Mouse (Mus musculus) heart, embryonic 12.5 days (tissue): ENCODE results near the gene Aire. TPM values are rescaled to one million over a fixed set of nuclear protein-coding genes. Genes with fewer than 3 reads are reported as not detected.

Experiments
- ATAC-seq: fragments of 200-750 bp; cut with Nextera tagmentation; 2 replicates; pipeline ENCODE4 v1.8.0; 2017; ENCODE audit warnings: moderate TSS enrichment, moderate library complexity; ENCODE audit not compliant: insufficient number of reproducible peaks, low FRiP score
- H3K27ac ChIP-seq: fragments of 300-500 bp; sonication (generic); 2 replicates; pipeline ENCODE4 v1.5.1; 2016; ENCODE audit warnings: mild to moderate bottlenecking, moderate library complexity; ENCODE audit not compliant: poor library complexity, severe bottlenecking
- H3K27me3 ChIP-seq: fragments of 300-500 bp; sonication (generic); replicated peaks from 2 replicates; pipeline ENCODE4 v1.6.1; 2016; ENCODE audit warnings: mild to moderate bottlenecking, moderate library complexity
- H3K36me3 ChIP-seq: fragments of 300-500 bp; sonication (generic); 2 replicates; pipeline ENCODE4 v1.6.1; 2016; ENCODE audit warnings: mild to moderate bottlenecking, moderate library complexity
- H3K4me1 ChIP-seq: fragments of 300-500 bp; sonication (generic); replicated peaks from 2 replicates; pipeline ENCODE4 v1.6.1; 2016; ENCODE audit warnings: mild to moderate bottlenecking
- H3K4me2 ChIP-seq: fragments of 300-500 bp; sonication (generic); 2 replicates; pipeline ENCODE4 v1.6.1; 2016; ENCODE audit warnings: mild to moderate bottlenecking, moderate library complexity
- H3K4me3 ChIP-seq: fragments of 300-500 bp; sonication (generic); 2 replicates; pipeline ENCODE4 v1.5.1; 2016; ENCODE audit warnings: mild to moderate bottlenecking
- H3K9ac ChIP-seq: fragments of 300-500 bp; sonication (generic); 2 replicates; pipeline ENCODE4 v1.6.1; 2016; ENCODE audit warnings: mild to moderate bottlenecking, moderate library complexity
- H3K9me3 ChIP-seq: fragments of 300-500 bp; sonication (generic); replicated peaks from 2 replicates; pipeline ENCODE4 v1.6.1; 2016; ENCODE audit warnings: mild to moderate bottlenecking, moderate library complexity
- WGBS: fragments of 180-500 bp; shearing (Covaris S2); methylation state at CpG from one replicate; pipeline ENCODE4 v1.1.7; 2016; 5-methylcytosine and 5-hydroxymethylcytosine counted together
- polyA plus RNA-seq: library from polyadenylated mRNA; unstranded; fragments of >200 nt; fragmentation: Nextera tagmentation; extraction: Ambion mirVana; gene quantifications from 2 replicates; pipeline ENCODE4 v1.2.1, GENCODE M21; 2016

Gene Aire
- polyA plus RNA-seq, 1 experiment from 2014 or later, result not detected

- WGBS, result 44% methylated on average over 11 of the region's 11 CpGs
- Histone ChIP-seq H3K36me3 (no peaks in the 10 kb centered on the region), H3K9me3 (no peaks in the 10 kb centered on the region), H3K4me1 (no peaks in the 10 kb centered on the region), H3K4me3 (no peak overlapping the region), H3K27ac (no peak overlapping the region), H3K9ac (no peak overlapping the region), H3K27me3 (peaks cover 15% of the 10 kb centered on the region), H3K4me2 (no peak overlapping the region)
- ATAC-seq, result 0 out of 2 replicates have a peak, but pooled peaks have one; percentile 18
Measured at GRCm38 (mm10) chr10:78049519-78050035, 6.2 kb upstream of the Aire start.

- Histone ChIP-seq H3K27me3 (peaks cover 25% of the 10 kb centered on the region), H3K27ac (no peak overlapping the region), H3K9ac (no peak overlapping the region), H3K4me2 (no peak overlapping the region), H3K4me1 (peaks cover 1% of the 10 kb centered on the region; the same call in 1 of the 2 replicates), H3K9me3 (no peaks in the 10 kb centered on the region), H3K4me3 (no peak overlapping the region), H3K36me3 (no peaks in the 10 kb centered on the region)
- ATAC-seq, result no peak
- 76% methylated on average over 9 of the region's 10 CpGs for WGBS
Measured at GRCm38 (mm10) chr10:78048061-78048730, 4.8 kb upstream of the Aire start.

GRCm38 (mm10) chr10:78046388-78046787 is 3.0 kb upstream of the Aire start:
- peaks cover 4% of the 10 kb centered on the region; the same call in 1 of the 2 replicates for H3K4me1 ChIP-seq
- ATAC-seq, result no peak
- WGBS, result 83% methylated on average over 4 of the region's 4 CpGs

GRCm38 (mm10) chr10:78044531-78044930 is 1.1 kb upstream of the Aire start:
- WGBS, result 70% methylated on average over 1 of the region's 1 CpGs
- no peak for ATAC-seq
- no peak overlapping the region for H3K4me2 ChIP-seq
- peaks cover 4% of the 10 kb centered on the region; the same call in 1 of the 2 replicates for H3K4me1 ChIP-seq
- H3K9ac ChIP-seq, result no peak overlapping the region
- H3K4me3 ChIP-seq, result no peak overlapping the region
- H3K9me3 ChIP-seq, result no peaks in the 10 kb centered on the region
- peaks cover 35% of the 10 kb centered on the region for H3K27me3 ChIP-seq
- no peak overlapping the region for H3K27ac ChIP-seq
- no peaks in the 10 kb centered on the region for H3K36me3 ChIP-seq

More at GRCm38 (mm10) chr10:78046388-78046787, 3.0 kb upstream of the Aire start:
- Histone ChIP-seq H3K4me3 (no peak overlapping the region), H3K27ac (no peak overlapping the region), H3K27me3 (peaks cover 43% of the 10 kb centered on the region), H3K9ac (no peak overlapping the region), H3K36me3 (no peaks in the 10 kb centered on the region), H3K9me3 (no peaks in the 10 kb centered on the region), H3K4me2 (no peak overlapping the region)

GRCm38 (mm10) chr10:78042697-78043405 is 559 bp downstream of the Aire start:
- no peak overlapping the region for H3K27ac ChIP-seq
- peak overlapping the region; percentile 27 for H3K4me3 ChIP-seq
- no peaks in the 10 kb centered on the region for H3K9me3 ChIP-seq
- peaks cover 32% of the 10 kb centered on the region for H3K27me3 ChIP-seq
- 0 out of 2 replicates have a peak overlapping the region, but pooled peaks have one; percentile 11 for H3K9ac ChIP-seq
- H3K36me3 ChIP-seq, result no peaks in the 10 kb centered on the region
- H3K4me2 ChIP-seq, result peak overlapping the region; percentile 57
- no peak for ATAC-seq
- peaks cover 4% of the 10 kb centered on the region; the same call in 1 of the 2 replicates for H3K4me1 ChIP-seq
- WGBS, result 51% methylated on average over 14 of the region's 14 CpGs

- WGBS, result 72% methylated on average over 7 of the region's 7 CpGs
- Histone ChIP-seq H3K36me3 (no peaks in the 10 kb centered on the region), H3K9me3 (no peaks in the 10 kb centered on the region), H3K4me1 (peaks cover 4% of the 10 kb centered on the region; the same call in 1 of the 2 replicates), H3K4me3 (no peak overlapping the region), H3K27ac (no peak overlapping the region), H3K27me3 (peaks cover 32% of the 10 kb centered on the region), H3K9ac (no peak overlapping the region), H3K4me2 (no peak overlapping the region)
- ATAC-seq, result no peak
Measured at GRCm38 (mm10) chr10:78042096-78042495, 1.3 kb downstream of the Aire start.

GRCm38 (mm10) chr10:78041647-78042046 is 1.8 kb downstream of the Aire start, which contains the start of gene Dnmt3l:
Gene Dnmt3l (plus strand): TSS chr10:78041947.
- ATAC-seq, result no peak

GRCm38 (mm10) chr10:78037139-78037538 is 6.3 kb downstream of the Aire start:
- no peak overlapping the region for H3K4me3 ChIP-seq
- H3K4me2 ChIP-seq, result no peak overlapping the region
- H3K4me1 ChIP-seq, result no peaks in the 10 kb centered on the region
- no peak overlapping the region for H3K9ac ChIP-seq
- no peaks in the 10 kb centered on the region for H3K9me3 ChIP-seq
- WGBS, result 82% methylated on average over 4 of the region's 4 CpGs
- no peak overlapping the region for H3K27ac ChIP-seq
- peaks cover 22% of the 10 kb centered on the region for H3K27me3 ChIP-seq
- H3K36me3 ChIP-seq, result no peaks in the 10 kb centered on the region
- no peak; the same call in 1 of the 2 replicates for ATAC-seq

More at GRCm38 (mm10) chr10:78041647-78042046, 1.8 kb downstream of the Aire start, which contains the start of gene Dnmt3l:
- H3K9ac ChIP-seq, result no peak within 1 kb of the TSS
- H3K4me1 ChIP-seq, result peaks cover 4% of the 10 kb centered on the region; the same call in 1 of the 2 replicates
- no peaks in the 10 kb centered on the region for H3K9me3 ChIP-seq
- no peak within 1 kb of the TSS for H3K27ac ChIP-seq
- no peak within 1 kb of the TSS for H3K4me2 ChIP-seq
- peaks cover 32% of the 10 kb centered on the region for H3K27me3 ChIP-seq
- H3K36me3 ChIP-seq, result no peaks in the 10 kb centered on the region
- 79% methylated on average over 5 of the region's 5 CpGs for WGBS
- no peak within 1 kb of the TSS for H3K4me3 ChIP-seq

- WGBS, result 54% methylated on average over 2 of the region's 2 CpGs
- Histone ChIP-seq H3K27ac (no peak overlapping the region), H3K9me3 (no peaks in the 10 kb centered on the region), H3K9ac (no peak overlapping the region), H3K4me1 (no peaks in the 10 kb centered on the region), H3K4me2 (no peak overlapping the region), H3K4me3 (no peak overlapping the region), H3K36me3 (no peaks in the 10 kb centered on the region), H3K27me3 (peaks cover 12% of the 10 kb centered on the region; the same call in 1 of the 2 replicates)
- no peak for ATAC-seq
Measured at GRCm38 (mm10) chr10:78031987-78032386, 11.4 kb downstream of the Aire start.

GRCm38 (mm10) chr10:78029080-78029479 is 14.3 kb downstream of the Aire start:
- 90% methylated on average over 1 of the region's 1 CpGs for WGBS
- Histone ChIP-seq H3K36me3 (no peaks in the 10 kb centered on the region), H3K9me3 (no peaks in the 10 kb centered on the region), H3K4me1 (no peaks in the 10 kb centered on the region), H3K4me2 (no peak overlapping the region), H3K27ac (no peak overlapping the region), H3K4me3 (no peak overlapping the region), H3K27me3 (peaks cover 3% of the 10 kb centered on the region; the same call in 1 of the 2 replicates), H3K9ac (no peak overlapping the region)
- no peak for ATAC-seq

- no peaks in the 10 kb centered on the region for H3K4me1 ChIP-seq
- 0 out of 2 replicates have a peak, but pooled peaks have one; percentile 36 for ATAC-seq
- H3K36me3 ChIP-seq, result no peaks in the 10 kb centered on the region
- H3K9me3 ChIP-seq, result no peaks in the 10 kb centered on the region
- no peak overlapping the region for H3K27ac ChIP-seq
- WGBS, result 5% methylated on average over 5 of the region's 5 CpGs
- H3K4me3 ChIP-seq, result no peak overlapping the region
- H3K9ac ChIP-seq, result no peak overlapping the region
- H3K27me3 ChIP-seq, result peaks cover 3% of the 10 kb centered on the region; the same call in 1 of the 2 replicates
- H3K4me2 ChIP-seq, result no peak overlapping the region
Measured at GRCm38 (mm10) chr10:78028129-78028528, 15.3 kb downstream of the Aire start.
